Mouse (Mus musculus) layer of hippocampus, postnatal 10 days (tissue): ENCODE data around the gene Borcs5. TPM values are rescaled to one million over a fixed set of nuclear protein-coding genes. Genes with fewer than 3 reads are reported as not detected.

Experiments
- DNase-seq, 2 experiments: peaks; one replicate each; pipeline ENCODE4 v3.0.0; 2021; ENCODE audit warnings: low spot score in 2 of 2
- total RNA-seq, 2 experiments: library from RNA; stranded (reverse); gene quantifications; 2 replicates each; pipeline ENCODE4 v1.2.3; 2021

Borcs5 gene
- total RNA-seq, 2 experiments from 2014 or later = 25.7 to 26.7 TPM

- DNase-seq = no peak
These were observed 13.9 kb upstream of the Borcs5 start for GRCm38 (mm10) chr6:134625431-134625830.

- DNase-seq = no peak
These were observed 12.7 kb upstream of the Borcs5 start for GRCm38 (mm10) chr6:134626564-134626963.

GRCm38 (mm10) chr6:134630447-134630846 lies 8.9 kb upstream of the Borcs5 start:
- no peak for DNase-seq

- DNase-seq = peak; percentile 35 to 53
These were observed 7.2 kb upstream of the Borcs5 start, which contains the start of gene Mansc1 for GRCm38 (mm10) chr6:134631947-134632687. Gene Mansc1, minus strand, starts transcription at chr6:134632488.

- DNase-seq = no peak
These were observed 6.6 kb upstream of the Borcs5 start for GRCm38 (mm10) chr6:134632756-134633155.

GRCm38 (mm10) chr6:134633553-134633952 lies 5.8 kb upstream of the Borcs5 start:
- no peak for DNase-seq

GRCm38 (mm10) chr6:134636476-134636875 lies 2.8 kb upstream of the Borcs5 start:
- no peak for DNase-seq

- DNase-seq = no peak
These were observed 590 bp downstream of the Borcs5 start for GRCm38 (mm10) chr6:134639900-134640299.

GRCm38 (mm10) chr6:134640485-134641475 lies 1.5 kb downstream of the Borcs5 start:
- peak; percentile 92 to 95 for DNase-seq

- no peak for DNase-seq
These were observed 2.6 kb downstream of the Borcs5 start for GRCm38 (mm10) chr6:134641738-134642446.

- DNase-seq = no peak
These were observed 4.0 kb downstream of the Borcs5 start for GRCm38 (mm10) chr6:134643296-134643695.

GRCm38 (mm10) chr6:134646835-134647234 lies 7.5 kb downstream of the Borcs5 start:
- no peak for DNase-seq

- no peak for DNase-seq
These were observed 8.3 kb downstream of the Borcs5 start for GRCm38 (mm10) chr6:134647621-134648020.

GRCm38 (mm10) chr6:134648356-134648755 lies 9.0 kb downstream of the Borcs5 start:
- DNase-seq = no peak

GRCm38 (mm10) chr6:134656527-134656926 lies 17.2 kb downstream of the Borcs5 start:
- no peak for DNase-seq

GRCm38 (mm10) chr6:134659108-134659958 lies 20.0 kb downstream of the Borcs5 start:
- peak; percentile 37 to 56 for DNase-seq

GRCm38 (mm10) chr6:134660714-134661406 lies 21.6 kb downstream of the Borcs5 start:
- no peak for DNase-seq

- no peak for DNase-seq
These were observed 25.3 kb downstream of the Borcs5 start for GRCm38 (mm10) chr6:134664573-134664972.

GRCm38 (mm10) chr6:134665817-134666216 lies 26.5 kb downstream of the Borcs5 start:
- no peak for DNase-seq

- DNase-seq = no peak
These were observed 29.2 kb downstream of the Borcs5 start for GRCm38 (mm10) chr6:134668519-134668918.
